Mouse (Mus musculus): ENCODE data around the gene Sirpa.

Sirpa gene

DNA sequence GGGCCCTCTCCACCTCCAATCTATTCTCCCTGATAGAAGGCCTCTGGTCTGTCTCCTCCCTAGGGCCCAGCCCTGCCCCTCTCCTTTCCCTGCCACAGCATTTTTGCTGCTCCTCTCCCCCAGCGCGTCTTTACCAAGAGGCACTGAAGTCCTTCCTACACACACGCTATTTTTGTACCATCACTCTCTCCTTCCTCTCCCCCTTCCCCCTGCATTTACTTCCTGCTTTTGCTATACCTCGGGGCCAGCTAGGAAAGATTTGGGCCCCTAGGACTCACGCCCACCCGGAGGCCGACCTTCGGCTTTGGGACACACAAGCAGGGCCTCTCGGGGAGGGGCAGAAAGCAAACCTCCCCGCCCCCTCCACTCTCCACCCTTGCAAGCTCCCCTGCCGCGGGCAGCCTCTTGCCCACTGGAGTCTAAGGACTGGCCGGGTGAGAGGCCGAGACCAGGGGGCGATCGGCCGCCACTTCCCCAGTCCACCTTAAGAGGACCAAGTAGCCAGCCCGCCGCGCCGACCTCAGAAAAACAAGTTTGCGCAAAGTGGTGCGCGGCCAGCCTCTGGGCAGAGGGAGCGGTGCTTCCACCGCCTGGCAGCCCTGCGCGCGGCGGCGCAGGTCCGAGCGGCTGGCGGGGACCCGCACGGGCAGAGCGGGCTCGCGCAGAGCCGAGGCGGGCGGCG lies at the start of gene Sirpa:
Gene Sirpa (plus strand): TSS at position 377 of the 682 bp plus-strand sequence.
- DNase-seq (ENCODE audit: low spot score in 2 of 2) = no peak

GRCm38 (mm10) chr2:129544448-129544847 lies 48.2 kb upstream of the Sirpa start:
- DNase-seq (ENCODE audit: low spot score in 2 of 2) = no peak

DNA sequence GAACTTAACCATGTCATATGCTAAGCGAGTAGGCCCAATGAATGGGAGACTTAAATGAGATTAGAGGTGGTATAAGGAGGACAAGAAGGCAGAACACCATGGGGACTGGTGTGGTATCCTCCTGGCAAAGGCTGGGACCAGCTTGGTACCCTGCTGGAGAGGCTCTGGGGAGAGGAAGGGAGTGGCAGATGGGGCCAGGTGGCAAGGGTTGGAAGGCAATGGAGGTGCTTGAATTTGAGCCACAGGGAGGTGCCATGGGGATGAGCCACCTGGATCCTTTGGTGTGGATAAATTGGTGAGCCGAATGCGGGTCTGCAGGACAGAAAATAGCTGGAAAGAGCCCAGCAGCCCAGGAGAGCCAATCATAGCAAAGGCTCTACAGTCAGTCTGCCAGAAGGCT lies 47.7 kb upstream of the Sirpa start:
- no peak for DNase-seq (ENCODE audit: low spot score in 2 of 2)

DNA sequence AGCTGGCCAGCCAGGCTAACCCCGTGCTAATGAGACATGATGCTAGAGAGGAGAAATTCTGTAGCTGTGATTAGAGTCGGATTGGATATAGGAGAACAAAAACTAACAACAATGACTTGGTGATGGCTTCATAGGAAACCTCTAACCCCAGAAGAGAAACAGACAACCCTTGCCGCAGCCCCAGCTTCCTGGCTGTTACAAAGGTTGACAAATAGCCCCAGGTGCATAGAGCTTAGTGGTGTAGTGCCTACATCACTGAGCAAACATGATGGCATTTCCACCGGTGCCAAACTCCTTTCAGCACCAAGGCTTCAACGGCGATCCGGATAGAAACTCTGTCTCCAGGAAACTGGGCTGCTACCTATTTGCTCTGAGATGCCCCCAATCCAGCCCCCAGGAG lies 47.0 kb upstream of the Sirpa start:
- no peak for DNase-seq (ENCODE audit: low spot score in 2 of 2)

DNA sequence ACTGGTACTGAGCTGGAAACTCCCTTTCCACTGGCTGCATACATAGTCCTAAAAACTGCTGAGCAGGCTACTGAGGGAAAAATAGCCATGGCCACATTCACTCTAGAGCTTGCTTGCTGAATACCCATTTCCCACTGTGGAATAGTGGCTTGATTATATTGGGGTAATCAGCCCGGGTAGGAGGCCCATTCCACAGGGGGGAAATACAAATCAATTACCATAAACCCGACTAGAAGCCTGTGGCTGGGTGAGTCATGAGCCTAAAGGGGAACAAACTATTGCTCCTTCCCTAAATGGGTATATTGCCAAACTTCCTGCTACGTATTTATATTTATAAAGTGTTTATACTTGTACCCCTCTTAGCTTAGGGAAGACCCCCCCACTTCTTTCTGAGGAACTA lies 45.9 kb upstream of the Sirpa start:
- no peak for DNase-seq (ENCODE audit: low spot score in 2 of 2)

DNA sequence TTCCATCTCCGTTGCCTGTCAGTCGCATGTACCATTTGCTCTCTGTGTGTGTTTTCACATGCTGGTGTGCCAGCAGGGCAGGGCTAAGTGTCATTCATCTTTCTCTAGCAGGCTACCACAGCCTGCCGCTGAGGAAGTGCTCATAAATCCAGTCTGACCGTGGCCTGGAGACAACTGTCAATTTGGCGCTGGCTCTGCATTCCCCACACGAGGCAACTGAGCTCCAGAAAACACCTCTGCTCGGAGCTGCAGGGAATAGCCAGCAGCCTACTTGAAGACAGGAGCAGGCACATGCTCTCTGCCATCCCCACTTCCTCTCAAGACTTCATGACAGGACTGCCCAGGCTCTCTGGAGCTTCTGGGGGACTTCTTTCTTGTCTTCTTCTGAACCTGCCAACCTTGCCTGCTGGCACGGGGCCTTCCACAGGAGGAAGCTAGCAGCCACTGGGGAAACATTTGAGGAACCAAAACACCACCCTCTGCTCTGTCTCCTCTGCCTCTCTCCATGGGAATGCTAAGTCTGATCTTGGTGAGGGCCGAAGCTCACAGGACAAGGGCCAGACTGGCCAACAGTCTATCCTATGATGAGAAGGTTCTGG lies 43.0 kb upstream of the Sirpa start:
- DNase-seq (ENCODE audit: low spot score in 2 of 2) = no peak

DNA sequence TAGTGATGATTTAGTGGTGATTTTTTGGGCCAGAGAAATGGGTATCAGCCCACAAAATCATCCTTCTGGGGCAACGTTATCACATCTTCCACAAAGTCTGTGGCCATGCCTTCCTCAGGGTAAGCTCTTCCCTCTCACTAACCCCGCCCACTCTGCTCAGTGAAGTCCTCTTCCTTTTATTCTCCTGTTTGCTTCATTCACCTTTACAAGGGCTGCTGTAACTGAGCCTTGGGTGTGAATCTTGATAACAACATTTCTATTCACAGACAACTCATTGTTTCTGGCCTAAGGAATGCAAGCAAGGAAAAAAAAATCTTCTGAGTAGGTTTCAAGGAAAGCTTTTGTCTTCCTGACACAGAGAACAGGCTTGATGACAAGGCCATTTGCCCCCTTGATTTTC lies 41.9 kb upstream of the Sirpa start:
- DNase-seq (ENCODE audit: low spot score in 2 of 2) = no peak

- DNase-seq (ENCODE audit: low spot score in 2 of 2) = no peak
Observed at GRCm38 (mm10) chr2:129556081-129556480, 36.6 kb upstream of the Sirpa start.

GRCm38 (mm10) chr2:129558008-129558874 lies 34.4 kb upstream of the Sirpa start:
- no peak for DNase-seq (ENCODE audit: low spot score in 2 of 2)

DNA sequence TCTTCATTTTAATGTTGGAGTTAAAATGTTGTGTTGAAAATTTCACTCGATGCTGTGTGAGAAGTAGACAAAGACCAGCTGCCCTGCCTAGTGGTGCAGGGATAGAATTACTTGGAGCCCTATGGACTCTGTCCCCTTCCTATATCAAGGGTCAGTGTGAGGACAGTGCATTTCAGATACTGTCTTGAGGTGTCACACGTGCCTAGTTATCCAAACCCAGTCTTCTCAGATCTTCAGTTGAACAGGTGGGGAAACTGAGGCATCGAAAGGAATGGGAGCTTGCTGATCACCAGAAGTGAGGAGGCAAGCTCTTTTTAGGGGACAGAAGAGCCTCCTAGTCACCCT lies 33.8 kb upstream of the Sirpa start:
- DNase-seq (ENCODE audit: low spot score in 2 of 2) = no peak

DNA sequence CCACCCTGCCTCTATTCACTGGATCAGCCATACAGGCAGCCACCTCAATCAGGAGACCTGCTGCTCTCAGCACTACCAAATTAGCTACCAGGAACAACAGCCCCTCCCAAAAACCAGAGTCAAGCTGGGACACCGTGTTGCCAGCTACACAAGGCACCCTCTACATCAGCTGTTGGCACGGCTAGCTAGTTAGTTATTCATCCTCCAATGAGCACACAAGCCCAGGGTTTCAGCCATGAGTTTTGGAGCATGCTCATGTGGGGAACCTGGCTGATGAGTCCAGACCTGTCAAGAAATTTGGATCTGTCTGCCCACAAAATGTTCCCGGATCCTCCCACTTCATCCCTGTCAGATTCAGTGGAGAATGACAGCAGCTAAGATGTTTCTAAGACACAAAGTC lies 30.8 kb upstream of the Sirpa start:
- no peak for DNase-seq (ENCODE audit: low spot score in 2 of 2)

- no peak for DNase-seq (ENCODE audit: low spot score in 2 of 2)
Observed at GRCm38 (mm10) chr2:129563944-129564709, 28.5 kb upstream of the Sirpa start.

GRCm38 (mm10) chr2:129569120-129569519 lies 23.5 kb upstream of the Sirpa start:
- DNase-seq (ENCODE audit: low spot score in 2 of 2) = no peak

DNA sequence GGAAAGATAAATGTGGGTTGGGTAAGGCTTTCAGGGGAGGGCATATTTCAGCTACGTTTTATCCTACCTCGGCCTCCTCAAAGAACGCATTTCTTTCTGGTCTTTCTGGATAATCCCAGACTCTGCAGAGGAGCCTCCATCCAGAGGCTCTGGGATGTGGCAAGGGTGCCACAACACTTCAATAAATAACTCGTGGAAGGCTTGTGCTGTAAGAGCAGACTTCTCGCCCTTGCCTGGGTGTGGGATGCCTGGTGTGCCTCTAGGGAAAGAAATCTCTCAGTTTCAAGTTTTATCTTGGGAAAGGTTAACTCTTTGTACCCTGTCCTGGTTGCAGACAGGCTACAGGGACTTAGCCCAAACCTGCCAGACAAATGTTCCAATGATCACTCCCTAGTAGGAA lies 23.1 kb upstream of the Sirpa start:
- no peak for DNase-seq (ENCODE audit: low spot score in 2 of 2)

DNA sequence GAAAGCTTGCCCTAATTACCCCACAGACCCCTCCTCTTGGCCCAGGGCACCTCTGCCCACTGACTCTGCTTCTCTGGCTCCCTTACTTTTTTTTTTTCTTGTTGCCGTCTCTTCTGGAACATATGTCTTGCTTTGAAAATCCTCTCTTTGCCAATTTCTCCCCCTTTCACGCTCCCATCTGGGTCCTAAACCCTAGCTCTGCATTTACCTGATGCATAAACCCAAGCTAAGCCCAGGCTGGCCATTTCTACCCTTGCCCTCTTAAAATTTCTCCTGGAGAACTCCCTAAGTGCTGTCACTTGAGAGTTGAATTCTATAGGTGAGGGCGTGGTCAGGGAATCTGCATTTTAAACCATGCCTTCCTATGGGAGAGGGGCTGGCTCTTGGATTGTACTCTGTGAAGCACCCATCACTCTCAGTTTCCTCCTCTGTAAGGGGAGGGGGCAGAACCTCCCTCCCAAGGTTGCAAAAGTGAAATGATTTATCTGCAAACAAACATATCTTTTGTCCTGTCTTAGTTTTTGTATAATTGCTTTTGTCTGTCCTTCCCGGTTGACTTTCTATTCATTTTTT lies 18.8 kb upstream of the Sirpa start:
- no peak for DNase-seq (ENCODE audit: low spot score in 2 of 2)

DNA sequence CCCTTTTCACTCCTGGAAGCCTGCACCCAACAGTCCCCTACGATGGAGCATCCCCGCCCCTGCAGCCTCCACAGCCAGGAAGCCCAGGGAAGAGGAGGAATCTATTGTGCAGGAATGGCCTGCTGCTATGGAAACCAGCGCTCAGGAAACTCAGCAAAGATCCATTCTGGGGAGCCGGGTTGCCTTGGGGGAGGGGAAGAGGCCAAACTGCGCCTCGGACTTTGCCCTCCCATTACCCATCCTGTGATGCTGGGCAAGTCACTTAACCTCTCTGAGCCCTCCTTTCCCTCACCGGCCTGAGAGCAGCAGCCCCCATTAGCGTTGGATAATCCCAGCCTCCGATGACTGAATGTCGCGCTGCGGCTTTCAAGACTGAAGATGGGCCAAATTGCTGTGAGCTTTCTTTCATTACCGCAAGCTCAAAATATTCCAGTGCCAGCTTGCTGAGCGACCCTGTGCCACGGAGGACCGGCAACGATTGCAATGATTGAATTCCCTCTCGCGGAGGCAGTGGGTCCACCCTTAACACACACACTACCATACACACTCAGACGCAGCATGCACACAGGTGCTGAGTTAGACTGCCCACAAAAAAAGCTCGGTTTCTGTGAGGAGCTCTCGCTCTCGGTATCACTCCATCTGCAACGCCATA lies 18.1 kb upstream of the Sirpa start:
- DNase-seq (ENCODE audit: low spot score in 2 of 2) = no peak

- DNase-seq (ENCODE audit: low spot score in 2 of 2) = no peak
Observed at GRCm38 (mm10) chr2:129575113-129575512, 17.5 kb upstream of the Sirpa start.

DNA sequence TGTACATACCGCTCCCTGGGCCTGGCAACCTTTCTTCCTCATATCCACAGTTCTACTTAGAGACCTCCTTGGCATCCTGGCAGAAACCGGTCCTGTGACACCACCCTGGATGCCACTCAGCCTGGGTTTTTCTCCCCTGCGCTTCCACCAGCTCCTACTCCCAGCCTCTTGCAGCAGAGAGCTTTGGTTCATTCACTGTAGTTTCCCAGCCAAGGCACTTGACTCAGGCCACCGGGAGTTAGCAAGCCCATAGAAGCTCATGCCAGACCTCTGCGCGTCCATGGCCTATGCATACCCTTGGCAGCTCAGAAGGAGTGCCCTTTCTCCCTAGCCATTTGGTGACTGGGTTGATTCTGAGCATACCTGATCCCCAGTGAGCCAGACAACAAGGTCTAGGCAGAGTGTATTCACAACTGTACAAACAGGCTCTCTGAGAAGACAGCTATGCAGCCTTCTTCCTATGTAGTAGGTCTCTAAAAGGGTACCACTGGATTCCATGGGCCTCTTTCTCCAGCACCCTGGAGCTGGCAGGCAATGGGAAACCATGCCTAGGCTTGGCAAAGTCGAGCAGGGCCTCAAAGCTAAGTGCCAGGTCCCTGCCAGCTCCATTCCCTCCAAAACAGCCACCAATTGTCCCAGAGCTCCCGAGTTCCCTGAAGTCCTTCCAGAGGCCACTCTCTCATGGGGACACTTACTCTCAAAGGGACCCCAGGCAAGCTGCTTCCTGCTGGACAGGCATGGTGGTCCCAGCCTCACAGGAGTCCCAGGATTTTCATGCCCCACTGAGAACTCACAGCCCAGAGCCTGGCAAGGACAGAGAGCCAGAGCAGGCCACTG lies 15.8 kb upstream of the Sirpa start:
- DNase-seq (ENCODE audit: low spot score in 2 of 2) = no peak

DNA sequence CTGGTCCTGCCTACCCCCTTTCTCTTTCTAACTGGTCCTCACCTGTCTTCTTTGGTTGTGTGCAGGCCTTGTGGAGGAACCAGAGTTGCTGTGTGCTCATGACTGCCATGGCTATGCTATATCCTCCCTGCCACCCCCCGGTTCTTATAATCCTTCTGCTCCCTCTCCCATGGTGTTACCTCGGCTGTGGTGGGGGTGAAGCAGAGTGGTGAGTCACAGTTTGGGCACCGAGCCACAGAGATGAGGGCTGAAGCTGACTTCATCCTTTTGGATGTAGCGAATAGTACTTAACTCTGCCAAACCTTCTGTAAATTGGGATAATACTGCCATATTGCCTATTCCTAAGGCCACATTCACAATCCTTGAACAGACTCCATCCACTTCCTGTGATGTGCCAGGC lies 12.0 kb upstream of the Sirpa start:
- no peak for DNase-seq (ENCODE audit: low spot score in 2 of 2)

- no peak for DNase-seq (ENCODE audit: low spot score in 2 of 2)
Observed at GRCm38 (mm10) chr2:129581826-129582225, 10.8 kb upstream of the Sirpa start.
